Mouse (Mus musculus) spleen, adult 2 months (tissue): ENCODE results near the gene Gga2.

Experiments
- CTCF ChIP-seq: fragments of 200-500 bp; IDR thresholded peaks from 2 replicates; pipeline ENCODE4 v1.5.1; 2011; ENCODE audit warnings: mild to moderate bottlenecking, inconsistent platforms; ENCODE audit not compliant: insufficient read depth, insufficient read length, insufficient replicate concordance; ENCODE audit errors: extremely low read depth
- POLR2A ChIP-seq: fragments of 200-500 bp; IDR thresholded peaks from 2 replicates; pipeline ENCODE4 v1.6.1; 2011; ENCODE audit warnings: low read depth, low read length, inconsistent platforms

DNA sequence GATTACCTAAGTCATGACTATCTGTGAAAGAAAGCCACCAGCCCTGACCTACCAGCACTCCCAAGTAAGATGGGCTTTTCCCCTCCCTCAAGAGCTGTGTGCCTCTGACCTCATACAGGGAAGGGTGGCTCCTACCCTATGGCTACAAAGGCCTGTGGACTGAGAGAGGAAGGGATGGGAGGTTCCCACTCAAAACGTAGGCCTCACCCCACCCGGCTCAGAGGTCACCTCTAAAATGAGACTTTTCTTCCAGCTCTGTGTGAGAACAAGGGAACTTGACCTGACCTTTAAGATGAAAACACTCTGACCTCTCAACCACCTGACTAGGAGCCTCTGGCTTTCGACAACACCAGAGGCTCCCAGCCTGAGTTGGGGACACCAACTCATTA, 58.5 kb downstream of the Gga2 start:
- TF ChIP-seq CTCF (no peak), POLR2A (no peak)
